Mouse (Mus musculus): Measurements from ENCODE around the gene Cux2. TPM values are rescaled to one million over a fixed set of nuclear protein-coding genes. Genes with fewer than 3 reads are reported as not detected.
A peak's percentile ranks its signal among the peaks of the same experiment; 100 is the strongest.

Cux2 gene
- polyA plus RNA-seq, 1 experiment from 2014 or later = 3.6 TPM

DNA sequence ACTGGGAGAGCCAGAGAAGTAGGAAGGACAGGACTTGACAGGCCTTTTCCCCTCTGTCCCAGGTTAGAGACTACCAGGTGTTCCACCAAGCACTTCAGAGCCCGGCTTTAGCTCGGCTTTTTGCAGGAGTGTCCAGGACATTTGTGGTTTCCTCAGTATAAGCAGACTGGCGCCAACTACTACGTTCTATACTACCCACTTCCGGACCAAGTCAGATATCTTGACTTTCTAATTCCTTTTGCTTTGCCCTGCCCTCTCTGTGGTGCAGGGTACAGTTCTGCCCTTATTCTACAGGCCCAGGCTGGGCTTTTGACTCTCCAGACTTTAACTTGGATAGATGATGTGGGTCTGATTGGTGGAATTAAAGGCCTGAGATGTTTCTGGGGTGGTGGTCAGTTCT lies 230.3 kb downstream of the Cux2 start:
- Histone ChIP-seq H3K4me3 (no peak overlapping the region), H3K27me3 (no peaks in the 10 kb centered on the region), H3K9ac (no peak overlapping the region), H3K27ac (no peak overlapping the region), H3K36me3 (peaks cover 71% of the 10 kb centered on the region), H3K4me1 (peaks cover 3% of the 10 kb centered on the region; the same call in 1 of the 2 replicates), H3K4me2 (no peak overlapping the region), H3K9me3 (no peaks in the 10 kb centered on the region)
- no peak for ATAC-seq (ENCODE audit: borderline replicate concordance, extremely low read depth, low FRiP score, low TSS enrichment)
- WGBS = 84% methylated on average over 5 of the region's 5 CpGs

DNA sequence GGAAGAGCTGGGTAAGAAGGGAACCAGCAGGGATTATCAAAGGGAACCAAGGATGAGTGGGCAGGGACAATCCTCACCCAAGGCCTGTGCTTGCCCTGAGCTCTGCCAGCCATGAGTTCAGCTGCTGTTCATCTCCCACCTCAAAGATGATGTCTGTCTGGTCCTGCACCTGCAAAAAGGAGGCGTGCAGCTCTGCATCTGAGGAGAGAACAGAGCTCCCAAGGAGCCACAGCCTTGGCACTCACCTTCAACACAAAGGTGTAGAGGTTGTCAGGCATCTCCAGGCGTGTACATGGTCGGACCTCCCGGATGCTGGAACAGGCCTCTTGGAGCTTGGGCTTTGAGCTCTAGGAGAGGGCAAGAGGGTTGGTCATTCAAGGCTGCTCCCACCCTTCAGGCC lies 231.0 kb downstream of the Cux2 start:
- peaks cover 78% of the 10 kb centered on the region for H3K36me3 ChIP-seq
- H3K27ac ChIP-seq = no peak overlapping the region
- H3K4me2 ChIP-seq = no peak overlapping the region
- 87% methylated on average over 4 of the region's 4 CpGs for WGBS
- no peak for ATAC-seq (ENCODE audit: borderline replicate concordance, extremely low read depth, low FRiP score, low TSS enrichment)
- no peak overlapping the region for H3K4me3 ChIP-seq
- H3K27me3 ChIP-seq = no peaks in the 10 kb centered on the region
- no peak overlapping the region for H3K9ac ChIP-seq
- H3K9me3 ChIP-seq = no peaks in the 10 kb centered on the region
- 0 out of 2 replicates have a peak, but pooled peaks cover 3% of the 10 kb centered on the region for H3K4me1 ChIP-seq

DNA sequence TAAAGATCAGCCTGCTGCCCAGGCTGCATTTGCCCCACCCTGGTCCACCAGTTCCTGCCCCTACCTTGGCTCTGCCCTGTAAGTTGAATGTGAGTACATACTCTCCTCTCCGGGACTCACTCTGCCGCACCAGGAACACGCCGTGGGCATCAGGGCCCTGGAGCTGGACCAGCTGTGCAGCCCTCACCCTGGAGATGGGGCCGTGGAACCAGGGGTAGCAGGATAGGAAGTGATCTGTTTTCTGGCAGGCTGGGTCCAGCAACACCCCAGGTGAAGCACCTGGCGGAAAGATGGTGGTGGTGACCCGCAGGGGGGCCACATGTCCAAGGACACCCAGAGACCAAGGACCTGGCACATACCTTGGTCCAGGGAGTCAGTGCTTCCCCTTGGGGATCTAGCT lies 231.5 kb downstream of the Cux2 start:
- H3K4me3 ChIP-seq = no peak overlapping the region
- ATAC-seq (ENCODE audit: borderline replicate concordance, extremely low read depth, low FRiP score, low TSS enrichment) = no peak
- 0 out of 2 replicates have a peak, but pooled peaks cover 3% of the 10 kb centered on the region for H3K4me1 ChIP-seq
- H3K9me3 ChIP-seq = no peaks in the 10 kb centered on the region
- H3K36me3 ChIP-seq = peaks cover 83% of the 10 kb centered on the region
- no peak overlapping the region for H3K4me2 ChIP-seq
- no peaks in the 10 kb centered on the region for H3K27me3 ChIP-seq
- no peak overlapping the region for H3K27ac ChIP-seq
- no peak overlapping the region for H3K9ac ChIP-seq
- 92% methylated on average over 7 of the region's 7 CpGs for WGBS

DNA sequence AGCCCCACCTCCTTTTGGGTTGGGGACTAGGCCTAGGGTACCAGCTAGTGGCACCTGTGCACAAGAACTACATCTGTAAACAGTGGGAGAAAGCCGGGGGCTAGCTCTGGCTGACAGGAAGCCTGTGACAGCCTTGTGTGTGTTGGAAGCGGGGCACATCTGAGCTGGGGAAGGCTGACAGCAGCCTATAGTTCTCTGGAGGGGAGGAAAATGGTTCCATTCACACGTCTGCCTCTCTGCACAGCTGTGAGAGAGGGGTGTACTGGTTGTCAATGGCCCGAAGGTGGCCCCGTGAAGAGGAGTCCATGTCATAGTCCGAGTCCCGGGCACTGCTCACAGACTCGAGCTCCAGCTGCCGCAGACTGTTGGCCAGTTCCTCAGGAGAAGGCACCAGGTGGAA lies 232.4 kb downstream of the Cux2 start:
- Histone ChIP-seq H3K4me3 (no peak overlapping the region), H3K4me2 (no peak overlapping the region), H3K27me3 (no peaks in the 10 kb centered on the region), H3K9ac (no peak overlapping the region), H3K4me1 (0 out of 2 replicates have a peak, but pooled peaks cover 3% of the 10 kb centered on the region), H3K9me3 (no peaks in the 10 kb centered on the region), H3K27ac (no peak overlapping the region), H3K36me3 (peaks cover 86% of the 10 kb centered on the region)
- no peak for ATAC-seq (ENCODE audit: borderline replicate concordance, extremely low read depth, low FRiP score, low TSS enrichment)
- WGBS = 78% methylated on average over 9 of the region's 9 CpGs

DNA sequence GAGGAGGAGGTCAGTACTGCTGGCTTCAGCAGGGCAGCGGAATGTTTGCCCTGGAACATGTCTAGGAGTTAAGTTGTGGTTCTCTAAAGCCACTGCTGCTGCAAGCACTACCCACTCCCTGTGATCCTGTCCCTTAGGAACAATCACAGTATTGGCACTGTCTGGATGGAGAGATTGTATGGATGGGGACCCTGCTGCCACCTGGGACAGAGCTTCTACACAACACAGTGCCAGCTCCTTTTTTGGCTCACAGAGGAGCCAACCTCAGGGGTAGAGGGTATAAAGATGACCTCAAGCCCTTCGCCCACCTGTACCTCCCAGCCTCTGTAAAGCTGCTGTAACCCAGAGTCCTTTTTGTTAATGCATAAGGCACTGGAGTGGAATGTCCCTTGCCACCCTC lies 233.3 kb downstream of the Cux2 start:
- H3K9me3 ChIP-seq = no peaks in the 10 kb centered on the region
- H3K4me1 ChIP-seq = 0 out of 2 replicates have a peak, but pooled peaks cover 3% of the 10 kb centered on the region
- no peak overlapping the region for H3K27ac ChIP-seq
- H3K9ac ChIP-seq = no peak overlapping the region
- 88% methylated on average over 2 of the region's 2 CpGs for WGBS
- no peak for ATAC-seq (ENCODE audit: borderline replicate concordance, extremely low read depth, low FRiP score, low TSS enrichment)
- H3K4me3 ChIP-seq = no peak overlapping the region
- no peak overlapping the region for H3K4me2 ChIP-seq
- H3K36me3 ChIP-seq = peaks cover 92% of the 10 kb centered on the region
- H3K27me3 ChIP-seq = no peaks in the 10 kb centered on the region

DNA sequence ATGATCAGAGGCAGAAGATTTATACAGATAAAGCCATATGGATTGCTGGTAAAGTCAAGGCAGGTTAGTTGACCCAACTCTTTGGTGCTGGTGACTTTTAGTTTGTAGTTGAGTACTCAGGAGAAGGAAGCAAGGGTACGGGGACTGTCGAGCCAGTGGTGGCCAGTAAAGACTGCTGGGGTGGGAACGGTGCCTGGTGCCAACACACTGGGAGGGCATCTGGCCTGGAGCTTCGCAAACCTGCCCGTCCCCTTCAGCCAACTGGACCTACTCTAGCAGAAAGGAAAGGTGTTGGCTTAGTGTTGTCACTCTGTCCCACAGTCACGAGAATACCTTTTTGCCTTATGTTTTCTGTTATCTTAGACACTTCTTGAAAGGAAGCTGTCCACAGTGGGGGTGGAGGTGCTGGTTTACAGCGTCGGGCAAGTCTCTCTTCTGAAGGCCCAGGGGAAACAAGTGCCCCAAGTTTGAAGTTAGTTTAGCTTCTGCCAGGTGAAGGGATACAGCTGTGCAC lies 234.0 kb downstream of the Cux2 start:
- WGBS = 77% methylated on average over 8 of the region's 8 CpGs
- H3K36me3 ChIP-seq = peaks cover 93% of the 10 kb centered on the region
- H3K4me1 ChIP-seq = 0 out of 2 replicates have a peak, but pooled peaks cover 3% of the 10 kb centered on the region
- no peak overlapping the region for H3K9ac ChIP-seq
- no peaks in the 10 kb centered on the region for H3K27me3 ChIP-seq
- H3K27ac ChIP-seq = no peak overlapping the region
- H3K4me2 ChIP-seq = no peak overlapping the region
- no peaks in the 10 kb centered on the region for H3K9me3 ChIP-seq
- no peak for ATAC-seq (ENCODE audit: borderline replicate concordance, extremely low read depth, low FRiP score, low TSS enrichment)
- H3K4me3 ChIP-seq = no peak overlapping the region

DNA sequence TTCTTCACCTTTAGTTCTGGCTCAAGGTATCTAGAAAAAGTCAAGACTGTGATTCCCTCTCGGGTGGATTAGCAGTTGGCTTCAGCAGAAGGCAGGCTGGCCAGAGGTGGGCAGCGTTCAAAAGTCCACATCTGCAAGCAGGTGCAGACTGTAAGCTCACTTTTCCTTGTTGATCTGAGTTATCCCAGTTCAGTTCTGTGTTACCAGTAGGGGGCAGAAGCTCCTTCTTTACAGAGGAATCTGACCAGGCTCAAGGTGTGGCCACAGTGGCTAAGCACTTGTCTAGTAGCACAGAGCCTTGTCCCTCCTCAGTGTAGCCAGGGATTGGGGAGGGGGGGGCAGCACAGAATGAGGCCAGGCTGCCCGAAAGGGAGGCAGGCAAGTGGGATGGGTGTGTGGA lies 234.8 kb downstream of the Cux2 start:
- Histone ChIP-seq H3K4me1 (no peaks in the 10 kb centered on the region; the same call in 1 of the 2 replicates), H3K27ac (no peak overlapping the region), H3K4me2 (no peak overlapping the region), H3K36me3 (peaks cover 91% of the 10 kb centered on the region), H3K9me3 (no peaks in the 10 kb centered on the region), H3K9ac (no peak overlapping the region), H3K4me3 (no peak overlapping the region), H3K27me3 (no peaks in the 10 kb centered on the region)
- ATAC-seq (ENCODE audit: borderline replicate concordance, extremely low read depth, low FRiP score, low TSS enrichment) = no peak
- 62% methylated on average over 3 of the region's 3 CpGs for WGBS

DNA sequence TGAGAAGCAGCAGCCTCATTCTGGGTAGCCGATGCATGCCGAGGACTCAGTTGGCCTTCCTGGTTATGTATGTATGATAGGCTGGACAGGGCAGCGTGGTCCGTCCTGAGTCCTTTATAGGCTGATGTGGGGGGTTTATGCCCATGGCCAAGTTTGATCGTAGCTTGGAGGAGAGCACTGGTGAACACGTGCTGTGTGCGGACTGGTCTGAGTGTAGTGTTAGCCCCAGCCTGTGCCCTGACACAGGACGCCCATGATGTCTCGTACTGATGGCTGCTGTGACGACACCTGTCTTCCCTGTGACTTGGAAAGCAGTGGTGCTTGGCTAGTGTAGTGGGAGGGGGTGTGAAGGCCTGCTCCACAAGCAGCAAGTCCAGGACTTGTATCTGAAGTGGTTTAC lies 236.2 kb downstream of the Cux2 start:
- WGBS = 91% methylated on average over 10 of the region's 10 CpGs
- peaks cover 79% of the 10 kb centered on the region for H3K36me3 ChIP-seq

DNA sequence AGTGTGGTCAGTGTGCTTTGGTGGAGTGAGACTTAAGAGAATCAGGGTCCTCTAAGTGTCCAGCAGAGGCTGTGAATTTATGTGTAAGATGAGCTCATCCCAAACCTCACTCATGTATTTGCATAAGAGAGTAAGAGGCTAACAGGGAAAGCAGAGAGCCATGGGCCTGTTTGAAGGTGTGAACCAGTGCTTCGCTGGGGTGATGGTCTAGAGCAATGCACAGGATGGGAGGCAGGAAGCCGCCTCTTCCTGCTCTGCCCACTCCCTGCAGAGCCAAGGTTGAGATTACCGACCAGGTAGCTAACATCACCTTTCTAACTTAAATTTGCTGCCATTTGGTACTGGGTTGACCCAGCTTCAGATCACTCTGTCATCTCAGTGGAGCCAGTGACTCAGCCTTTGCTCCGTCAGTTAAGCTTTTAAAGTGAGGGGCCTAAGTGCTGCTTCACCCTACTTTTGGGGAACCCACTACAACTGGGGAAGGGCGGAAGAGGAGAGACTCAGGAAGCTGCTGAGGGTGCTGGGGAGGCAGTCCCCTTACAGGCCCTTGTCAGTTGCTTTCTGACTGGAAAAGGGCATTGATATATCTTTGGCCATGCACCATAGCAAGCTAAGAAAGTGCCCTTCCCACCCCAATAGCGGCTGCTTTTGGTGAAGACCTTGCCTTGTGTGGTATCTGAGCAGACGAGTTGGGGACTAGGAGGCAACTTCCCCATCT lies 237.2 kb downstream of the Cux2 start:
- Histone ChIP-seq H3K4me3 (no peak overlapping the region), H3K9ac (no peak overlapping the region), H3K27me3 (no peaks in the 10 kb centered on the region), H3K36me3 (peaks cover 71% of the 10 kb centered on the region), H3K4me2 (no peak overlapping the region), H3K9me3 (no peaks in the 10 kb centered on the region), H3K27ac (0 out of 2 replicates have a peak overlapping the region, but pooled peaks have one; percentile 9), H3K4me1 (peaks cover 7% of the 10 kb centered on the region; the same call in 1 of the 2 replicates)
- no peak for ATAC-seq (ENCODE audit: borderline replicate concordance, extremely low read depth, low FRiP score, low TSS enrichment)
- WGBS = 72% methylated on average over 7 of the region's 7 CpGs

More for the DNA sequence above, 236.2 kb downstream of the Cux2 start:
- no peaks in the 10 kb centered on the region for H3K27me3 ChIP-seq
- no peak for ATAC-seq (ENCODE audit: borderline replicate concordance, extremely low read depth, low FRiP score, low TSS enrichment)
- H3K27ac ChIP-seq = no peak overlapping the region
- no peak overlapping the region for H3K4me3 ChIP-seq
- peaks cover 7% of the 10 kb centered on the region; the same call in 1 of the 2 replicates for H3K4me1 ChIP-seq
- no peak overlapping the region for H3K9ac ChIP-seq
- H3K9me3 ChIP-seq = no peaks in the 10 kb centered on the region
- no peak overlapping the region for H3K4me2 ChIP-seq

DNA sequence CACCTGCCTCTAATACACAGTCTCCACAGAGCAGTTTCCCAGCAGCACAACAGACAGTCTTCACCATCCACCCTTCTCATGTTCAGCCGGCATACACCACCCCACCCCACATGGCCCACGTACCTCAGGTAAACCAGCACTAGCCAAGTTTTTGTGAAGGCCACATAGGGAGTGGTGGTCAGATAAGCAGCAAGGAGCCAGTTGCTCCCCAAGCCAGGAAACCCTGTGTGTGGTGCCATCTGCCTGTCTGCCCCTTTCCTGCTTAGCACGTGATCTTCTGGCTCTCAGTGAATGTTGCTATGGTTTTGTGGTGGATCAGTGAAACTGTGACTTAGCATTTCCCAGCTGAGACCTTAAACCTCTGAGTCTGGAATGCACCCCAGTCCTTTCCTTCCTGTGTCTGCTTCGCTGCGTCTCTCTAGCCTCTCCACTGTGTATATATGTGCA lies 238.4 kb downstream of the Cux2 start:
- no peak overlapping the region for H3K4me2 ChIP-seq
- peak overlapping the region; percentile 9; the same call in 1 of the 2 replicates for H3K27ac ChIP-seq
- H3K36me3 ChIP-seq = peaks cover 59% of the 10 kb centered on the region
- WGBS = 81% methylated on average over 5 of the region's 5 CpGs
- H3K4me3 ChIP-seq = no peak overlapping the region
- H3K4me1 ChIP-seq = peaks cover 7% of the 10 kb centered on the region; the same call in 1 of the 2 replicates
- H3K9ac ChIP-seq = no peak overlapping the region
- H3K27me3 ChIP-seq = no peaks in the 10 kb centered on the region
- H3K9me3 ChIP-seq = no peaks in the 10 kb centered on the region
- ATAC-seq (ENCODE audit: borderline replicate concordance, extremely low read depth, low FRiP score, low TSS enrichment) = no peak

DNA sequence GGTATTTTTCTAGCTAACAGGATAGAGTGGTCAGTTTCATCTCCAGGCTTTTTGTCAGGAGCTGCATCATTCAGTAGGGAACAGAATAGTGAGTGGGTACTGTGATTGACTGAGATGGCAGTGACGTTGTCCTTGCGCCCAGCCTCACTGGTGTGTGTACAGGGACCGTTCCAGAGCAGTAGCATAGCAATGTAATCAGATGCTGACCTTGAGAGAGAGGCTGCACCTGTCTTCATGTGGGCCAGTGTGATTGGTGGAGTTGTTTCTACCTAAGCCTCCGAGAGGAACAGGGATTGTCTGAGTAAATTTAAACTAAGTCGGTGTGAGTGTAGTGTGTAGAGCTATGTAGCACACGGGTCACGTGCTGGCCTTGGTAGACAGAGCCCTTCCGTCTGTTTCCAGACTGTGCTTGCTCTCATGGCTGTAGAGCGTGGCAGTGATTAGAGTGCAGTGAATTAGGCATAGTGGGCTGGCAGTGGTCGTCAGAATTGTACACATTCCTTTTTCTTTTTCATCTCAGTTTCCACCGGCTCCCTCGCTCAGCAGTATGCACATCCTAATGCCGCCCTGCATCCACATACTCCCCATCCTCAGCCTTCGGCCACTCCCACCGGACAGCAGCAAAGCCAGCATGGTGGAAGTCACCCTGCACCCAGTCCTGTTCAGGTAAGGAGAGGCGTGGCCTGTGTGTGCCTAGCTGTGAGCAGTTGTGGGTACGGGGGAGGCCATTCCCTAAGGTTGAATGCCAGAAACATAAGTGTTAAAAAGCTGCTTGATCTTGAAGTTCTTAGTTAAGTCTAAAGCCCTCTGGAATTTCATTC lies 239.4 kb downstream of the Cux2 start:
- Histone ChIP-seq H3K9ac (no peak overlapping the region), H3K36me3 (peaks cover 56% of the 10 kb centered on the region), H3K9me3 (no peaks in the 10 kb centered on the region), H3K27me3 (no peaks in the 10 kb centered on the region), H3K4me1 (peaks cover 7% of the 10 kb centered on the region; the same call in 1 of the 2 replicates), H3K4me3 (no peak overlapping the region), H3K27ac (no peak overlapping the region), H3K4me2 (no peak overlapping the region)
- WGBS = 87% methylated on average over 17 of the region's 17 CpGs
- no peak for ATAC-seq (ENCODE audit: borderline replicate concordance, extremely low read depth, low FRiP score, low TSS enrichment)

Data from lung, embryonic 15.5 days (tissue).